Mouse (Mus musculus) thymus, adult 2 months (tissue): ENCODE data around the gene Pgap3. TPM values are rescaled to one million over a fixed set of nuclear protein-coding genes. Genes with fewer than 3 reads are reported as not detected.

Experiments
- DNase-seq: peaks from one replicate; pipeline ENCODE4 v3.0.0; 2021
- H3K27ac ChIP-seq: fragments of 200-500 bp; 2 replicates; pipeline ENCODE4 v1.5.1; 2012; ENCODE audit warnings: low read length, control low read depth; ENCODE audit not compliant: control insufficient read depth, insufficient read depth
- H3K27me3 ChIP-seq: fragments of 200-500 bp; 2 replicates; pipeline ENCODE4 v1.6.1; 2012; ENCODE audit warnings: mild to moderate bottlenecking, low read length, moderate library complexity, mixed read lengths; ENCODE audit not compliant: control insufficient read depth, insufficient read depth
- H3K36me3 ChIP-seq: fragments of 200-500 bp; 2 replicates; pipeline ENCODE4 v1.6.1; 2012; ENCODE audit warnings: mild to moderate bottlenecking, low read length, moderate library complexity; ENCODE audit not compliant: control insufficient read depth, insufficient read depth
- H3K4me1 ChIP-seq: fragments of 200-500 bp; replicated peaks from 2 replicates; pipeline ENCODE4 v1.6.1; 2012; ENCODE audit warnings: low read length; ENCODE audit not compliant: control insufficient read depth, insufficient read depth
- H3K4me3 ChIP-seq: fragments of 200-500 bp; 2 replicates; pipeline ENCODE4 v1.5.1; 2012; ENCODE audit warnings: mild to moderate bottlenecking, low read length, control low read depth, moderate library complexity; ENCODE audit not compliant: control insufficient read depth, insufficient read depth
- CTCF ChIP-seq: fragments of 200-500 bp; IDR thresholded peaks from 2 replicates; pipeline ENCODE4 v1.5.1; 2012; ENCODE audit warnings: mild to moderate bottlenecking, control low read depth, low read length, moderate library complexity, borderline replicate concordance; ENCODE audit not compliant: control insufficient read depth, poor library complexity, insufficient read depth; ENCODE audit errors: extremely low read depth
- POLR2A ChIP-seq: fragments of 200-500 bp; IDR thresholded peaks from 2 replicates; pipeline ENCODE4 v1.6.1; 2012; ENCODE audit warnings: mild to moderate bottlenecking, low read length, control low read depth, moderate library complexity; ENCODE audit not compliant: control insufficient read depth, poor library complexity, insufficient read depth; ENCODE audit errors: extremely low read depth
- WGBS: fragments of 180-500 bp; shearing (Covaris S2); methylation state at CpG from one replicate; pipeline ENCODE4 v1.1.7; 2018; 5-methylcytosine and 5-hydroxymethylcytosine counted together
- polyA plus RNA-seq: library from polyadenylated mRNA; depleted of rRNA; stranded (reverse); fragments of >200 nt; gene quantifications from 2 replicates; pipeline ENCODE4 v1.2.3, GENCODE M21; 2012

Pgap3 gene
- polyA plus RNA-seq, 1 experiment: 51.8 TPM

DNA sequence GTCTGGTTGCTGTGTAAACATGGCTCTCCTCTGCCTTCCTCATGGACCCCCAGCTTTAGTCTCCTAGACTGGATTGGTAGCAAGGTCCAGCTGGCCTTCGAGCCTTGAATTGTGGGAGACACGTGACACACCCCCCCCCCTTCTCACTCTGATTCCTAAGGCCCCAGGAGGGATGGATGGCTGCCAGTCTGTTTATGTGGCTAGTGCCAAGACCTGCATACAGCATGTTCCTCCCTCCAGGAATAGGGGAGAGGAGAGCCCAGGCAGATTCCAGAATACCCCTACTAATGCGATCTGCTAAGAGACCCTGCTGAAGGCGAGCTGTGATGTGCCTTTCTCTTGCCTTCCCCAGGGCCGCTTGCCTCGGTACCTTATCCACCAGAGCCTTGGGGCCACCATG is 20.2 kb downstream of the Pgap3 start:
- H3K4me1 ChIP-seq: no peaks in the 10 kb centered on the region
- DNase-seq: no peak
- WGBS: 97% methylated on average over 6 of the region's 6 CpGs

DNA sequence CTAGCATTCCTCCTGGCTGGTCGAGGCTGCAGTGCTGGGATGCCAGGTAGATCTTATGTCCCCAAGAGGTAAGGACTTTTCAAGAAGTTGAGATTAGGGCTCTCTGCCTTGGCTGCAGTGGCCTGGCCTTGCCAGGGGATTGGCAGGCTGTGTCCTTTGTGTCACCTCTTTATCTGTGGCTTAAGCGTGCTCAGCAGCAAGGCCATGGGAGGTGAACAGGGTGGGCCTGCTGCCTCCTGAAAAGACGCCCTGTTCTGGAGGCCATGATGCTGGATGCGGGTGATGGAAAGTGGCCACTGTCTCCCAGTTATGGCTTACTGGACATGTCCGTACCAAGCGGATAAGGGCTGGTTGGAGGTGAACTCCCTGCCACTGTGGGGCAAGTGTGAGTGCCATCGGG is 20.9 kb downstream of the Pgap3 start:
- no peak for DNase-seq
- Histone ChIP-seq H3K4me1 (no peaks in the 10 kb centered on the region), H3K4me3 (no peak overlapping the region), H3K27ac (no peak overlapping the region), H3K27me3 (no peaks in the 10 kb centered on the region), H3K36me3 (peaks cover 61% of the 10 kb centered on the region)
- TF ChIP-seq CTCF (no peak), POLR2A (no peak)
- 93% methylated on average over 7 of the region's 7 CpGs for WGBS

More for the DNA sequence above, 20.2 kb downstream of the Pgap3 start:
- TF ChIP-seq POLR2A (no peak), CTCF (no peak)
- Histone ChIP-seq H3K4me3 (no peak overlapping the region), H3K27ac (no peak overlapping the region), H3K27me3 (no peaks in the 10 kb centered on the region), H3K36me3 (peaks cover 53% of the 10 kb centered on the region)

DNA sequence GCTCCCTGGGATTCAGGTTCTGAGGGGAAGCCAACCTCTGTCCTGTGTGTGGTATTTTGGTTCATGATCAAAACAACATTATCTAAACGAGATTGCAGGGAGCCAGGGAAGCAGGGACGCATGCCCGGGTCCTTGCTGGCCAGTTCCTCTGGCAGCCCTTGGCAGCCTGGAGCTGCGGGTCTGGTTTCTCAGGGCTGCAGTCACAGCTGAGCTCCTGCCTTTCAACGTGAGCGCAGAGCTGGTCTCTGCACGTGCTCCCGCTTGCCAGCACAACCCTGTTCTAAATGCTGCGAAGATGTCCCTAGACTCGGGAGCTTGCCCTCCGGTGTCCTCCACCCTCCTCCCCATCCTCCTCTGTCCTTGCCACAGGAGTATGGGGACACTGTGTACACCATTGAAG is 22.5 kb downstream of the Pgap3 start:
- peaks cover 66% of the 10 kb centered on the region for H3K36me3 ChIP-seq
- H3K27me3 ChIP-seq: no peaks in the 10 kb centered on the region
- no peak overlapping the region for H3K27ac ChIP-seq

DNA sequence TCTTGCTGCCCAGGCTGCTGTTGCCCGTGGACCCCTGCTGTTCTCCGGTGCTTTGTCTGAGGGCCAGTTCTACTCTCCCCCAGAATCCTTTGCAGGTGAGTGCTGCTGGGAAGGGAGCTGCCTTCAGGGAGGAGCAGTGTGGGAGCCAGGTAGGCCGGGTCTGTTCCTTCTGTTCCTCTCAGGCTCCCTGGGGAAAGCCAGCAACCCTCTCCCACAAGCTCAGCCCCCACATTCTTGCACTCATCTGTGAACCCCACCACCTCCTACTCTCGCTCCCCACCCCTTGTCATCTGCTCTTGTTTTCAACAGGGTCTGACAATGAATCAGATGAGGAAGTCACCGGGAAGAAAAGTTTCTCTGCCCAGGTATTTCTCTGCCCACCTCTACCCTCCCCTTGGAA is 23.5 kb downstream of the Pgap3 start:
- WGBS: 94% methylated on average over 5 of the region's 5 CpGs
- TF ChIP-seq POLR2A (no peak), CTCF (no peak)
- DNase-seq: no peak
- Histone ChIP-seq H3K27ac (no peak overlapping the region), H3K36me3 (peaks cover 66% of the 10 kb centered on the region), H3K4me1 (peaks cover under 1% of the 10 kb centered on the region; the same call in 1 of the 2 replicates), H3K4me3 (no peak overlapping the region), H3K27me3 (no peaks in the 10 kb centered on the region)

More for the DNA sequence above, 22.5 kb downstream of the Pgap3 start:
- TF ChIP-seq POLR2A (no peak), CTCF (no peak)
- Histone ChIP-seq H3K4me1 (no peaks in the 10 kb centered on the region), H3K4me3 (no peak overlapping the region)
- 96% methylated on average over 11 of the region's 11 CpGs for WGBS
- no peak for DNase-seq

DNA sequence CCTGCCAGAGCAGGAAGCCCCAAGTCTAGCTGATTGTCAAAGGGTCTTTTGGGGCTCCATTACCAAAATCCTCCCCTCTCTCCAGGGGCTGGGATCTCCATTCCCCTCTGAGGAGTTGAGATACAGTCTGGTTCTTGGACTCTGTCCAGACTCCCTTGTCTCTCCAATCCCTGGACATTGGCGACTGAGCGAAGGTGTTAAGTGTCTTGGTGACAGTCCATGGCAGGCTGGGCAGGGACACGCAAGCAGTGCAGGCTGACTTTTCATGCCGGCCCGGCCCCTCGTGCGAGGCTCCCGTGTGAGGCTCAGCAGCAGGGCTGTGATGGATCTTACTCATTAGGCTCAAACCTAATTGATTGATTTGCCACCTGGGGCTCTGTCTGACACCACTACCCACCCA is 26.0 kb downstream of the Pgap3 start:
- H3K4me1 ChIP-seq: peaks cover 13% of the 10 kb centered on the region; the same call in 1 of the 2 replicates

DNA sequence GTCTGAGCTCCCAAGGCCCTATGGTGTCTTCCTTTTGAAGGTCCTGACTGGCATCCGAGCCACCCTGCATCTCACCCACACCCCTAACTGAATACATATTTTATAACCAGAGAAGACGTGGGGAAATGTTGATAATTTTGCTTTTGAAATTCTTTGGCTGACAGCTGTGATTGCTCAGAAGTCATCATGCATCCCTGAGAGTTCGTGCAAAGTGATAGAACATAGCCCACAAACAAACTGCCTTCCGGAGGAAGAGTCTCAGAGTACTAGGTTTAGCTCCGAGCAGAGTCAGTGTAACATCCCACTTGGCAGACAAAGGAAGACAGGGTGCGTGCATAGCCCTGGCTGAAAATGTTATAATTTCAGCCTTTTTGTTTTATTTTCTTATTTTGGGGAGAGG is 27.0 kb downstream of the Pgap3 start:
- no peak for DNase-seq
- no peak for TF ChIP-seq POLR2A
- no peak for TF ChIP-seq CTCF

More for the DNA sequence above, 26.0 kb downstream of the Pgap3 start:
- peaks cover 51% of the 10 kb centered on the region for H3K36me3 ChIP-seq
- DNase-seq: no peak
- H3K27me3 ChIP-seq: no peaks in the 10 kb centered on the region
- TF ChIP-seq POLR2A (no peak), CTCF (no peak)
- H3K27ac ChIP-seq: no peak overlapping the region
- no peak overlapping the region for H3K4me3 ChIP-seq
- 97% methylated on average over 8 of the region's 8 CpGs for WGBS

DNA sequence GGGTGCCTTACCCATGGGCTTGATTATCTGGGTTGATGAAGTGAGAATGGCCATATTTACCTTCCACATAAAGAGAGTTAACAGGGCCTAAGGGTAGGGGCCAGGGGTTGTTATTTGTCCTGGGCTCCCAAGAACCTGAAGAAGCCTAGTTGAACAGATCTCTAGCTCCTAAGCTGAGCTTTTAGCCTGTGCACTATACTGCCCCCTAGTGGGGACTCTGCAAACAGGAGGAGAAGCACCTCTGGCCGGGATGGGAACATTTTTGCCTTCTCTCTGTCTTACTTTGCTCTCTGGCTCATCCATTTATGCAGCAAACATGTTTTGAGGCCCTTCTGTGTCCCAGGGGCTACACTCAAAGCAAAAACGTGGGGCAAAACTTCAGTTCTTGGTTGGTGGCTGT is 27.9 kb downstream of the Pgap3 start:
- Histone ChIP-seq H3K4me3 (no peak overlapping the region), H3K27ac (no peak overlapping the region), H3K4me1 (peaks cover 19% of the 10 kb centered on the region), H3K27me3 (no peaks in the 10 kb centered on the region), H3K36me3 (peaks cover 35% of the 10 kb centered on the region)
- WGBS: 13% methylated on average over 2 of the region's 2 CpGs
- DNase-seq: peak; percentile 67
- TF ChIP-seq POLR2A (no peak), CTCF (no peak)

More for the DNA sequence above, 27.0 kb downstream of the Pgap3 start:
- Histone ChIP-seq H3K27ac (no peak overlapping the region), H3K27me3 (no peaks in the 10 kb centered on the region), H3K36me3 (peaks cover 44% of the 10 kb centered on the region), H3K4me3 (no peak overlapping the region), H3K4me1 (peaks cover 13% of the 10 kb centered on the region; the same call in 1 of the 2 replicates)
- 97% methylated on average over 6 of the region's 6 CpGs for WGBS
